Mouse (Mus musculus): Measurements from ENCODE around the gene Acan. TPM values are rescaled to one million over a fixed set of nuclear protein-coding genes. Genes with fewer than 3 reads are reported as not detected.

The Acan gene
- total RNA-seq (2022), result 100 to 1,000 TPM in 1 of 4 experiments, 10 to 100 TPM in 1, 1 to 10 TPM in 2; 2.1 to 110 (median 45.0) TPM

DNA sequence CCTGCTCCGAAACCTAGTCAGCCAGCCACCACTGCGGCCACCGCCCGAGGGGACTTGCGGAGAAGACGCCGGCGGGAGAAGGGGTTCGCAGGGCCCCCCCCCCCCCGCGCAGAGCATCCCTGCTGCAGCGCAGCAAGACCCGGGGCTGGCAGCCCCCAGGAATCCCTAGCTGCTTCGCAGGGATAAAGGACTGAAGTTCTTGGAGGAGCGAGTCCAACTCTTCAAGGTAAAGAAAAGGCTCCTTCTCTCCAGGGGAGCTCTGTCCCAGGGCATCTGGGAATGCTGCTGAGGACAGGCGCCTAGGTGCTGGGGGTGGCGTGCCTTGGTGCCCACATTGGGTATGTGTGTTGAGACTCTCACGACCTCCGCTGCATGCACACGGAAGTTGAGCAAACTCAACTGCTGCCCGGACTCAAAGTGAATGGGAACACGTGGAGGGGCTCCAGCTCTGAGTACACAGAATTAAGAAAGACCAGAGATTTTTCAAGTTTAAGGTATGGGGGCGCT, at the start of gene Acan:
Gene Acan, plus strand, starts transcription at position 101 of the 507 bp plus-strand sequence.
- DNase-seq, result no peak

DNA sequence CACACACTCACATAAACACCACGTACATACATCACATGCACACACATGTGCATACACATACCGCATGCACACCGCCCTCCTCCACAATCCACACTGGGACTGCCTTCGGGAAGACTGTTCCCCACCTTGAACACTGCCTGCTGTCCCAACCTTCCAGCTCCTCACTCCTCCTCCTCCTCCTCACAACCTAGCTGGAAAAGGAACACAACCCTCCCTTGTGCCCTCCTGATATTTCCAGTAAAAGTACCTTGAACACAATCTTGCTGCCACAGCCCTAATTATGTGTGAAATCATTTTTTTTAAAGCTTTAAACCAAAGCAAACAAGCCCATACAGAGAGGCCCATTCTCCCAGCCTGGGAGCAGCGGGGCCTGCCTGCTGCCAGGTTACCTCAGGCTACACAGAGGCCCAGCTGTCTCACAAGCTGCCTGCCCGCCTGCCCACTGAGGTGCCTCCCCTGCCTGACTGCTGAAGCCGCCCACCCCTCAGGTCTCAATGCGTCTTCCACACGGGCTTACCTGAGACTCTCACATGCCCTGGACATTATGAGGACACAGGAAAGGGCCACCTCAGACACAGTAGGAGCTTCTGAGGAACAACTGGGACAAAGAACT, 31.9 kb upstream of the Acan start:
- no peak for DNase-seq

DNA sequence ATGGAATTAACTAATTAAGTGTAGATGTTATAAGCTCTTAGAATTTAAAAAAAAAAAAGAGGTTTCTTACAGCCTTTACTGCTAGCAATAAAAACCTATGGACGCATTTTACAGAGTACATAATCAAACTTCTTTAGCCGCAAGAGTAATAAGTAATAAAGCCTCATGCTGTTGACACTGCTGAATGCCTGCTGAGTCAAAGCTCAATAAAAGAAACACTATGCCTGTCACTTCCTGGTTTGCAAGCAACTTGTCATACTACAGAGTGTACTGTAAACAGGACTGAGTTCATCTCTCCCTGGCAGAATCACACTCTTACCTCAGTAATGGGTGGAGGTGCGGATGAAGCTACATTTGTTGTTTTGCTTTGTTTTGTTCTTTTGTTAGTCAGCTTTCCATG, 24.1 kb upstream of the Acan start:
- DNase-seq, result no peak

DNA sequence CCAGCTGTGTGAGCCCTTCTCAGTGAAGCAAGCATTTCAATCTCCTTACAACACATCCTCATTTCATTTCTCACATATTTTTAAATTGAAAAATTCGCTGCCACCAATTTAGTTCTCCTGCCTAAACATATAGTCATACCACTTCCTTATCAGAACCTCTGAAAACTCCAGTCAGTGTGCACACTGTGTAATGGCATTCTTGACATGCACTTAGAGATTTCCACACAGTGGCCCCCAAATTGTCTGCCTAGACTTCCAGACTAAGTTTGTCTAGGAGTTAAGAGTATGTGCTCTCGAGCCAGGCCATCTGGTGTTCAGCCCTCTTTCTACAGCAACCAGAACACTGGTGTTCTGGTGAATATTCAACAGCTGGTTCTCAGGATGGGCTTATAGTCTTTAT, 19.5 kb upstream of the Acan start:
- DNase-seq, result no peak

DNA sequence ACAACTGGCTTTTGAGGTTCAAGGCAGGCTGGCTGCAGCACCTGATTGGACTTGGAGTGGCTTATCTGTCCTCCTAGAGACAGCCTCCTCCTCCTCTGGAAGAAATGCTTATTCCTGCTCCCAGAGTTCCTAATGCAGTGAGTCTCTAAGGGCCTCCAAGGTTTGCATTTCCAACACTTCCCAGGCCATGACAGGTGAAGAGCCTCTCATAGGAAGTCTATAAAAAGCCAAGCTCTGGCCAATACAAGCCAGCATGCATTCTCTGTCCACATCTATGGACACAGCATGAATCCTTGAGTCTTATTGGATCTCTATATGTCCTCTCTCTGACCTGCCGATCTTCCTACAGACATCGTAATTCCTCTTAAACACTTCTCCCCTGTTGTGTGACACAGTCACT, 18.8 kb upstream of the Acan start:
- no peak for DNase-seq

DNA sequence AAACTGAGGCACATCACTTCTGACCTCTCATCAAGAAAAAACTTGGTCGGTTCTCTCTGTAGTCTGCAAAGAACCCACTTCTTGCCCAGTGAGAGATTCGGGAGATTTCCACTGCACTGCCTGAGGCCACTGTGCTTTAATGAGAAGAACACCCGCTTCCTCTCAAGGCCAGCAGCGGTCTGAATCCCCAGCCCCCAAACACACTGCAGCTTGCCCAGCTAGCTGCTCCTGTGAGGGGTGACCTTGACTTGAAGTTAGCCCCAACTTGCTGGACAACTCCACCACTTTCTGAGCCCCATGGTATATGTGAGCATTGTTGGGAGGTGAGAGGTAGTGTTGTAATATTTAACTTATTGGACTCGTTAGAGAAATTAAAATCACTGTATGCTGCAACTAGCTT, 1.2 kb upstream of the Acan start:
- peak; percentile 20 for DNase-seq

DNA sequence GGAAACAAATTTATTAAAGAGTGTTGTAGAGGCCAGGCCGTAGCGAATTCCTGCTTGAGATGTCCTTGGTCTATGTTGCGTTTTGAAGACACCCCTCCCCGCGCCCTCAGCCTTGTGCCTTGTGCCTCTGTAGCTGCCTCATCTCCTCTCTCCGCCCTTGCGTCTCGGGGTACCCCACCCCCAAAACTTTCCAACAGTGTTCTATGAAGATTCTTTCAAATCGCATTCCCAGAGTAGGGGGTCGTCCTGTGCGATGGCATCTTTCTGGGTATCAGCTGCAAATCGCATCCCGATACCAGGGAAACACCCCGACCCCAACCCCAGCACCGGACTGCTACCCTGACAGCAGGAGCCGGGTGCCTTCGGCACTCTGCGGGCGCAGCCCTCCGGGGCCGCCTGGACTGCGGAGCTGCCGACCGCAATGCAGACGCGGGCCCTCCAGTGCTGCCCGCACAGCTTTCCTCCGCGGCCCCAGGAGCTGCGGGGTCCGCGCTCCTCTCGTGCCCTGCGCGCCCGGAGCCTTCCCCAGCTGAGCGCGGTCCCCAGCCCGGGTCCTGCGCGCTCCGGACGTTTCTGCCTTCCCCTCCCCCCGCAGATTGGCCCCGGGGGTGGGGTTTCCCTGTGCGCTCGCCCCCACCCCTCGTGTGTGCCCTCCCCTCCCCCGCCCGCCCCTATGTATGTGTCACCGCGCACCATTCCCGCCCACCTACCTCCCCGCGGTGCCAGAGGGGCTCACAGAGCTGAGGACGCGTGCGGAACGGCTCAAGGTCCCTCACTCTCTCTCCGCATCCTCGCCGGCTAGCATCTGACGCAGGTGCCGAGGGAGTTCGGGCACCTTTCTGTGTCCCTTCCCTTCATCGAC, 531 bp upstream of the Acan start:
- no peak for DNase-seq

DNA sequence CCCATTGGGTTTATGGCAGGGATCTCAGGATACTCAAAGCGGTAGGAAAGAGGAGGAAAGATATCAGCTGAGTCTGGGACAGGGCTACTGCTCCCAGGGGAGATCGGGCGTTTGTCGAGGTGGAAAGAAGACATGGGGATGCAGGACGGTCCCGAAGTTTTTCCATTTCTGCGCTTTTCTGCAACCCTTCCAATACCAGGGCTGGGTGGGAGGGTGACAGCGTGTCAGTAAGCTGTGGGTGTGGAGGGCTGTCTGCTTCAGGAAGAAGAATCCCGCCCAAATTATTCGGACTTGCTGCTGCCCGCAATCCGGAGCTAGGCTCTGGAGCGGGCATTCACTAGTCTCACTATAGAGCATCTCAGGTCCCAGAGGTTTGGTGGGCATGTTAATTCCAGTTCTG, 828 bp downstream of the Acan start:
- no peak for DNase-seq

DNA sequence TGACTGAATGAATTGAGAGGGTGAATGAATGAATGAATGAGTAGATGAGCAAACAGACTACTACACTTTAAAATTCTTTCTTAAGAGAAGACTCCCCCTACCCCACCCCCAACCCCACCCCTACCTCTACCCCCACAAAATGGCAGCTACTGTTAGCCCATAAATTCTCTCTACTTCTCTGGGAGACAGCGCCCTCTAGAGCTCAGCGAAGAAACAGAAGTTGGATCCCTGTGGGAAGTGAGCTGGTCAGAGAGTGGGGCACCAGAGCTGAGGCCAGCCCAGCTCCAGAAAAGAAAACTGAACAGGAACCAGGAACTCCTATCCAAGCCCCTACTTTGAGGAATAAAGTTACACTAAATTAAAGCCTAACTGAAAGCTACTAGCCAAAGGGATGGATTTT, 5.3 kb downstream of the Acan start:
- DNase-seq, result no peak

DNA sequence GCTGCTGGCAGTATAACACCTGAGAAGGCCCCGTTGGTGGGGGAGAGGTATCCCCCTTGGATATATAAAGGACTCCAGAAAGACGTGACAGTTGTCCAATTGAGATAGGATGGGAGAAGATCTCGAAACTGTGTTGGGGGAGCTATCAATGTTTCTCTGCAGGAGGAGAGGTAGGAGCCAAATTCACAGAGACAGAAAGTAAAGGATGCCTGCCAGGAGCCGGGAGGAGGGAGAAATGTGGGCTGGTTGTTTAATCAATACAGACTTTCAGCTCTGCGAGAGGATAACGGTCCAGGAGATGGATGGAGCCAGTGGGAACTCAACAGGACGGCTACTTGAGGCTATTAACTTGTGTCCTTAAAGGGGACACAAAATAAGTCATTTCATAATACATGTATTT, 14.2 kb downstream of the Acan start:
- no peak for DNase-seq

DNA sequence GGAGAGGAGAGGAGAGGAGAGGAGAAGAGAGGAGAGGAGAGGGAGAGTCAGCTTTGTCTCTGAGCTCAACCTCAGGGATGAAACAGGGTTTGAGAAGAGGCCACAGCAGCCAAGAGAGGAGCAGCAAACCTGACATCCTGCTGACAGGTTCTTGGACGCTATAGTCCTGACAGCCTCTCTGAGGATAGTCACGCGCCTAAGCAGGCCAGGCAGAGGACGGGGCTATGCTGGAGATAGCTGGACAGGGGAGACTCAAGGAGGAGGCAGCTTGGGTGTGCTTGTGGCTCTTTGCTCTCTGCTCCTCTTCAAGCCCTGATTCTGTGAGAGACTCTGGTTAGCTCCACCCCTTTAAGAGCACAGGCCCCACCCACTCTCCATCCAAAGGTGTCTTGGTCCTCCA, 14.9 kb downstream of the Acan start:
- no peak for DNase-seq

DNA sequence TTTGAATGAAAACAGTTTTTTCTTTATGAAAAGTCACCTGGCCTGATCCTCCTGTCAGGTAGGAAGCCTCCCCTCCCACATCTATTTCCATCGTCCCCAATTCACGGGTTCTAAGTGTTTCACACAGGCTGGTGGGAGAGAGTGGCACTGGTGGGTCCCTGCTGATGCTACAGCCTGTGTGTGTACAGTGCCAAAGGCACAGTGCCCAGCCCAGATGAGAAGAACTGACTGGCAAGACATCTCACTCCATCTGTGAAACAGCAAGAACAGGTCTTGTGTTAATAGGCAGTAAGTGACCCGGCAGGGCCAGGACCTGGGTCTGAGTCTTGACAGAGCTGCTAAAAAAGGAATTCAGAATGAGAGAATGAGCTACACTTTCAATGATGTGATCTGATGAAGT, 25.9 kb downstream of the Acan start:
- DNase-seq, result no peak

DNA sequence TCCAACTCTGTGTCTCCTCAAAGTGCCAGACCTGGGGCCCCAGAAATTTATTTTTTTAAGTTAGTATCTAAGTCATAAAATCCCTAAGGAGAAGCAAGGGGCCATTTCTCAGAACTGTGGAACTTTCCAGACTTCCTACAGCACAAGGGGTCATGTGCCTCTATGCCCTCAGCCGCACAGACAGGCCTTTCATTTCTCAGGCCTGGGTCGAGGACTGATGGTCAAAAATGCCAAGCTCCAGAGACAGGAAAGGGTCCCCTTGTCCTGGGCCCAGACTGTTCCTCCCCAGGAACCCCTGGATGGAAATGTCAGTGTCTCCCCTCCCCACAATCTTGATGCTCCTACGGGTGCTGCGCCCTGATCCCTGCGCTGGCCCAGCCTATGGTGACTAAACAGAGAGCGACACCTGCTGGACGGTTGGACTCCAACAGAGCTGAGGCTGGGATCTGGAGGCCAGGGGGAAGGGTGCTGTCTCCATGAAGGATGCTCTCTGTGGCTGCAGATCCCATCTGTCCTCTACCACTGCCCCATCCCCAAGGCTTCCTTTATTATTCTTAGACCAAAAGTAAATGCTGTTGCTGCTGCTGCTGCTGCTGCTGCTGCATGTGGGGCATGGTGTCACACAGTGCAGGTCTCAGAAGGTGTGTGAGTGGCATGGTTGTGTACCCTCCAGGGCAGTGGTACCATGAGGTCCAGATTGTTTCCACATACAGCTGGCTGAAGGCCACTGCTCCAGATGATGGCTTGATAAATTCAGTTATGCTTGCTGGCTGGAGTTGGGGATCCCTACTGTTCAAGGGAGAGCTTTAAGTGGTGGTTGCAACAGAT, 27.5 kb downstream of the Acan start:
- peak; percentile 15 for DNase-seq

DNA sequence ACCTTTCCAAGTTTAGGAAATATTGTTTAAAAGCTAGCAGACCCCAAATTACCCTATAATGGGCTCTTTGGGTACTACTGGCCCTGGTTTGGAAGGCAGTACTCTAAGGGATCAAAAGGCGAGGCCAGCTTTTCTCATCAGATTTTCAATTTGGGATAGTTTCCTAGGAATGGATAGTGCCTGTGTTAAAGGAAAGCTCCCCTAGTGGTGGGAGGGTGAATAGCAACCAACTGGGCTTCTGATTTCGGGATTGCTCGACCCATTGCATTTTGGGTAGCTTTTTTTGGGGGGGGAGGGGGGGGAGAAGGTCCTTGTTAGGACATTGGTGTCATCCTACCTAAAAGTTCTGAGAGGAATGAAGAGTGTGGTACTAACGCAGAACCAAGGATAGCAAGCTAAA, 35.8 kb downstream of the Acan start:
- DNase-seq, result no peak

DNA sequence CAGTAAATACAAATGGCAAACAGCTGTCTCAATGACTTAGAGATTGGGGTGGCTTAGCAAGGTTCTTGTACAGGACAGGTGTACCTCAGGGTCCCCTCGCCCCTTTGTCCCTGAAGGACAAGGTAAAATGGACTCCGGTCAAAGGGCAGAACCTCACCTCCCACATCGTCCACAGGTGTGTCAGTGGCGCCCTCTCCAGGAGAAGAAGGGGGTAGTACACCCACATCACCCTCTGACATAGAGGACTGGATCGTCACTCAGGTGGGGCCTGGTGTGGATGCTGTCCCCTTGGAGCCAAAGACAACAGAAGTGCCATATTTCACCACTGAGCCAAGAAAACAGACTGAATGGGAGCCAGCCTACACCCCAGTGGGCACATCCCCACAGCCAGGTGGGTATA, 43.2 kb downstream of the Acan start:
- no peak for DNase-seq

DNA sequence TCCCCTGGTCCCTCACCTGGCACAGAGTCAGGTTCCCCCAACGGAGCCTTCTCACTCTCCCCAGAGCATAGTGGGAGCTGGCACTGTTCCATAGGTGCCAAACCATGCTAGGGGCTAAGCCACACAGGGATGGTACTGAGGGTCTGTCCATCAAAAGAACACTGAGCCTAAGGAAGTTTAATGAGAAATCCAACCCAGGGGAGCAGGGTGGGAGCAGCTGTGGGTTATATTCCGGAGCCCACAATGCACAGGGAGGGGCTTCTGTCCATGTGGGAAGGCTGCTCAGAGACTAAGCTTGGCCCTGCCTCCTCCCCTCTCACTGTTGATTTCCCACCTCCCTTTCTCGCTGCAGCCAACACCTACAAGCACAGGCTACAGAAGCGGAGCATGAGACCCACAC, 60.6 kb downstream of the Acan start:
- no peak for DNase-seq

DNA sequence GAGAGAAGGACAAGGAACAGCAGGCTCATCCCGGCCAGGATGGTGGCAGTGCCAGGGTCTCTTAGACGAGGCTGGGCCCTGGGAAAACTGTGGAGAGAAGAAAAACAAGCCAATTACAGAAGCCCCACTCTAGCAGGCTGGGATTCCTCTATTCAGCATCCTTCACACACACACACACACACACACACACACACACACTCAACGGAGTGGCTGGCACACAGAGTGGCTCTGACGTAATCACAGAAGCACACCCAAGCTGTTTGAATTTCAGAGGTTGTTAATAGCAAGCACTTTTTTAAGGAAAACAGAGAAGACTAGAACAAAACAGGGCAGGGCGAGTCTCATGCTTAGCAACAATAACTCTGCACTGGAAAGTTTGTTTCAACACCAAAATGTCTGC, 70.2 kb downstream of the Acan start:
- DNase-seq, result no peak

DNA sequence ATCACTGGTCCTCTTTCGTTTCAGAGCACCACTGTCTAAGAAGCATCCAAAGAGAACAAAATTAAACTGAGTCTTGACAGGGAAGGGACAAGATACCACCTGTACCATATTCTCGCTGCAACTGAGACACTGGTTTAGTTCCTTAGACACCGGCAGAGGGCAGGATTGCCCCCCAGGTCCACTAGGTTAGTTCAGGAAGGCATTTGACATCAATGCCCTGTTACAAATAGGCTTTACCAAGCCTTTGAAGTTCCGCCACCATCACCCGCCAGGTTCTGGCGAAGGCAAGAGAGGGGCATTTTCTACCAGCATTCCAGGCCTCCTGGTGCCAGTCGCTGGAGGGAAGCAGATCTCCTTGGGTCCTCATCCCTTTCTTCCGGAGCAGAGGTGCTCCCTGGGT, 76.6 kb downstream of the Acan start:
- no peak for DNase-seq

DNA sequence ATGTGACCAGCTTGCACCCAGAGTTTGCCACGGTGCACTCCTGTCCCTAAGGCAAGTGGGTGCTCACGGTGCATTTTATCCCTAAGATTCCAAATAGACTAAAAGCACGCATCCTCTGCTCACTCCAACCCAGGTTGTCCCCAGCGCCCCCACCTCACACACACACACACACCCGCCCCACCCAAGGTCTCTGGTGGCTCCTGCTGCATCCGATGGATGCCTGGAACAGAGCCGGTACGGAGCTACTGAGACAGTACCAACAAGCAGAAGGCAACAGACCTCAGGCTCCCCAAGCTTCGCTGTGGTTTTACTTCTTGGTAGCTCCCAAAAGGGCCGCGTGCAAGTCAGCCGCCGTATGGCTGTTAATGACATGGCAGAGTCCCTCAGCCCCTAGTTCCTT, 77.1 kb downstream of the Acan start:
- no peak for DNase-seq

DNA sequence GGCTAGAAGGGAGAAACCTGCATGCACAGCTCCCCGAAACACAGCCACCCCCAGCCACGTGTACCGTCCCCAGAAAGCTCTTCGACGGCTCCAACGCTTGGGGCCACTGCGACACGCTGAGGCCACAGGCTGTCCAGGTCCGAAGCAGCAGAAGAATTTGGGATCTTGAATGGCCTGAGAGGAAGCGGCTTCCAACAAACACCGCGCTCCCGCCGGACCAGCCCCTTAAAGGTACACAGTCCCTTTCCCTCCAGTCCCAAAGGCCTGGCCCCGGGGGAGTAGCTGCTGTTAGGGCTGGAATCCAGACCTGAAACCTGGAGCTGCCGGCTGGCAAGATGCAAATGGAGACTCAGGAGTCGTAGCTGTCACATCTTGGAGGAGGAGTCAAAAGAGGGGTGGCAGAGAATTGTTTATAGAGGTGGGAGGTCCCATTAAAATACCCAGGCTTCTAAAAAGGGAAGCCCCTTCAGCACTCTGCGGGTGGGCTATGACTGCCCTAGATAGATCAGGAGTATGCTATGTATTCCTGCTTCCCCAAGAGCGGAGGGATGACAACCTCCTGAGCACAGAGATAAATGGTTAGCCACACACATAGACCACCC, 77.7 kb downstream of the Acan start, which contains the start of gene Hapln3:
Gene Hapln3, minus strand, starts transcription at position 176 of the 602 bp plus-strand sequence.
- DNase-seq, result no peak

DNA sequence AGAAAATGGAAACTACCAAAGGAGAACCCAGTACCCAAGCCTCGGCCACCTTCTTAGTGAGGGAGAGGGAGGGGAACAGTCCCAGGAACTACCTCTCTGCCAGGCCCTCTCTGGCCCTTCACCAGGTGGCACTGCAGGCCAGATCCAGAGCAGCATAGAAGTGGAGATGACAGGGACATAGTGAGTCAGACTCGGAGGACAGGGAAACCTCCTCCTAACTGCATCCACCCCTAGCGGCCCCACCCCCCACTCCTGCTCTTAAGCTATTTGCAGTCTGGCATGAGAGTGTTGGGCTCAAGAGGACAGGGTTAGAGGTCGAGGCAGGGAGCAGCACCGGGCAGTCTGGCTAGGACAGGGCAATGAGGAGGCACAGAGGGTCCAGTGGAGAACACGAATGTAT, 80.1 kb downstream of the Acan start:
- no peak for DNase-seq

DNA sequence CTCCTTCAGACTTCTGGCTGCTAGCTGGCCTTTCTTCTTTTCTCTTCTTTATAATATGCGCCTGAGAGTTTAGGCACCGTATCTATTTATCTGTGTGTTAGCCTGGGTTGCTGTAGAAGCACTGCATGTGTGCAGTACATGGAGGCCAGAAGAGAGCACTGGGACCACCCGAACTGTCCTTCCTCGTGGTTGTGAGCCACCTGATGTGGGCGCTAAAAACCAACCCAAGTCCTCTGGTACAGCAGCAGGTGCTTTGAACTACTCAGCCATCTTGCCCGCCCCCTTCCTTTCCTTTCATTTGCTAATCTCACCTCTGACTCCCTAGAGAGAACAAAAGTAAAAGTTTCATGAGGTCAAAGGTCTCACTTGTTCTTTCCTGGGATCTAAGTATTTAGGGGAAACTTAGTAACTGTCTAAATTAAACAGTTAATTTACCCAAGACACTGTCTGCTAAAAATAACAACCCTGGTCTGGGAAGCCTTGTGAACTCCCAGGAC, 86.1 kb downstream of the Acan start:
- DNase-seq, result no peak

Data from adrenal gland, adult 8-10 months (tissue).